Mouse (Mus musculus) heart, postnatal 25 days (tissue): ENCODE results near the gene Mgat1. TPM values are rescaled to one million over a fixed set of nuclear protein-coding genes. Genes with fewer than 3 reads are reported as not detected.
"Not testable (repeated sequence)": the region's sequence is repeated elsewhere in the genome, so short reads cannot be mapped to it uniquely, and the experiment has no call there.

Experiments
- DNase-seq: peaks from one replicate; pipeline ENCODE4 v3.0.0; 2022; ENCODE audit warnings: low spot score
- intact Hi-C: fragments of 180-260 bp; cut with DNase I; formaldehyde crosslinking; loops from one replicate; pipeline ENCODE4 v1.15.1; 2025
- total RNA-seq, 2 experiments: library from RNA; stranded (reverse); gene quantifications; 2 replicates each; pipeline ENCODE4 v1.2.3; 2021

Gene Mgat1
- total RNA-seq: 10 to 100 TPM; 49.1 to 64.1 TPM

DNA sequence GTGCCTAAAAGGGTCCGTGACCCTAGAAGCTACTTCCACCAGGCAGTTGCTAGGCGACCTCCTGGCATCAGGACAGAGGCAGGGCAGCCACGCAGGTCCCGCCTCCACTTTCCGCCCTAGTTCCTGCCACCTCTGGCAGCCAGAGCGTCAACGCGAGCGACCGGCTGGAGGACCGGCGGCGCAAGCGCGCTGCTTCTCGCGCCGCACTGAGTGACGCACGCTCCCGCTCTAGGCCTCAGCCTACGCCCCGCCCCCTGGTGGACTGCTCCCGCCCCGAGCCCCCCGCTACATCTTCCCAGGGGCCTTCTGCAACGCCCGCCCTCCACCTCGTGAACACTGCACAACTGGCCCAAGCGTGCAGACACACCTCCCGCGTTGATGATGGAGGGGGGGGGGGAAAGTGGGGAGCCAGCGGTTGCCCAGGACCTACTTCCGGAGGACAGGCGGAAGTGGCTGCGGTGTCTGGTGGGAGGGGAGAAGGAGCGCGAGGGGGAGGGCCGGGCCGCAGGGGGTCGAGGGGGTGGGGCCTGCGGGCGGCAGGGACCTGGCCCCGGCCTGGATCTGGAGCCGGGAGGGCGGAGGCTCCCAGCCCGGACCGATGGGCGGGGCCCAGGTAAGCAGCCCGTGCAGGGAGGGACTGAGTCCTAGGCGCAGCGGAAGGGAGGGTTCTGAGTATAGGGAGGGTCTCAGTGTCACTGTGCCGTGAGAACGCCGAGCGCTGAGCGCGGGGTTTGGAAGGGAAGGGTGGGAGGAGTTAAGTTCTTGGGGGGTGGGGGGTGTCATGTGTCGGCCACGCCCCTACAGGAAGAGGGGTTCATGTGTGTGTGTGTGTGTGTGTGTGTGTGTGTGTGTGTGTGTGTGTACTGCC lies at the start of gene Mgat1:
Gene Mgat1 (plus strand): TSS at position 465 of the 868 bp plus-strand sequence.
- DNase-seq: peak; percentile 89
- intact Hi-C loops: loop anchor here (2.0 kb wide), 1 partner anchor 41 kb away; the partner anchor contains the start of gene Zfp62

DNA sequence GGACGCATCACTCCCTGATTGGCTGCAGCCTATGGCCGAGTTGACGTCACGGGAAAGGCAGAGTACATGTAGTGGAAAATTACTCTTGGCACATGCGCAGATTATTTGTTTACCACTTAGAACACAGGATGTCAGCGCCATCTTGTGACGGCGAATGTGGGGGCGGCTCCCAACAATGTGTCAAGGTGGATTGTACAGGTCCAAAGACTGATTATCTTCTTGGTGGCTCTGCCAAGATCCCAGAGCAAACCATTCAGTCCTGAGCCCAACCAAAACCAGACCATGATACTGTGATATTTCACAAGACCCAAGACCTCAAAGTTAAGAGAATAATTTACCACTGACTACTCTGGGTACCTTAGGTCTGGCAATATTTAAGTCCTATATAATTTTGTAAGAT lies 49.2 kb upstream of the Mgat1 start:
- DNase-seq, intact Hi-C loops: not testable (repeated sequence)

DNA sequence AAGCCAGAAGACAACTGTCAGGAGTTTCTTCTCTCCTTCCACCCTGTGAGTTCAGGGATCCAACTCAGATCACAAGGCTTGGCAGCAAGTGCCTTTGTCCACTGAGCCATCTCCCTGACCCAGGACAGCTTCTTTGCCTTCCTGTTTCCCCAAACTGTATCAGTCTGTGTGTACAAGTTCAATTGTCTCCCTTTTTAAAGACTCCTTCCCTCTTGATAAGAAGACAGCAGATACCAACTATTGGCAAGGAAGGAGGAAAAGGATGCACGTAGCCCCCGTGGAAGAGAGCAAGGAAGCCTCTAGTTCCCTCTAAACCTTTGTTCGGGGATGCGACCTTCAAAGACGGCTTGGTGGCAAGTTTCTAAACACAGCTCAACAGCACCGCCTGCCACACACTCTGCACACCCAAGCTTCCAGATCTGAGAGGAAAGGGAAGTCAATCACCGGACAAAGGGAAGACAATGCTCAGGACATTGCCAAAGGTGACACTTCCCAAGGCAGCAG lies 48.1 kb upstream of the Mgat1 start:
- DNase-seq: no peak
- intact Hi-C loops: no loop called here

DNA sequence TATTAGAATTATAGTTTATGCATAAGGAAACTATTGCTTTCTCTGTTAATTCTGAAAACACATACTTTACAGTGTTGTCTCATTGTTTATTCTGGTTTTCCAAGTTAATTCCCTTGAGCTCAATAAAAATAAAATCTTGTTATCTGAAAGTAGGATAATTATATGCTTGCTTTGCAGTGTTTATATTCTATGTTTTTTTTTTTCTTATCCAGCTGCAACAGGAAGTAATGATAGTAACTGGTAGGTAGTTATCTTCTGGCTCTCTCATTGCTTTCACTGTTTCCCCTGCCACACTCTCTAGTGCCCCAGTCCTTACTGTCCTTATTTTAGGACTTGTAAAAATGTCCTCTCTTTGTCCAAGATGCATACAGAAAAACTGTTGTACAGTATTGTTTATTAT lies 43.3 kb upstream of the Mgat1 start:
- no peak for DNase-seq
- intact Hi-C loops: loop anchor here (10.0 kb wide), 1 partner anchor 396 kb away; the partner anchor contains the start of gene Rack1

DNA sequence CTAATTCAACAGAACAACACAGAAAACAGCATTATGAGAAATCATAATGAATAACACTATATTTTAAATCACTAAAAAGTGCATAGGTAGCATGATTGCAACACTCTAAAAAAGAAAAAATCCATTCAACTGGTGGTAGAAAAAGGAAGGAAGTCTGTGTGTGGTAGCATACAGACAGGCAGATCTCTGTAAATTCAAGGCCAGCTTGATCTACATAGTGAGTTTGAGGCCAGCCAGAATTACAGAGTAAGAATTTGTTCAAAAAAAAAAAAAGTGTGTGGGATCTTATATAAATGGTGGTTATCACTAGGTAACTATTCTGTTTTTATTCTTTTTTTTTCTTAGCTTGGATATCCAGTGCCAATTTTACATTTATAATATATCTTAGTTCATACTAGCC lies 42.8 kb upstream of the Mgat1 start:
- intact Hi-C loops: loop anchor here (10.0 kb wide), 1 partner anchor 396 kb away; the partner anchor contains the start of gene Rack1

DNA sequence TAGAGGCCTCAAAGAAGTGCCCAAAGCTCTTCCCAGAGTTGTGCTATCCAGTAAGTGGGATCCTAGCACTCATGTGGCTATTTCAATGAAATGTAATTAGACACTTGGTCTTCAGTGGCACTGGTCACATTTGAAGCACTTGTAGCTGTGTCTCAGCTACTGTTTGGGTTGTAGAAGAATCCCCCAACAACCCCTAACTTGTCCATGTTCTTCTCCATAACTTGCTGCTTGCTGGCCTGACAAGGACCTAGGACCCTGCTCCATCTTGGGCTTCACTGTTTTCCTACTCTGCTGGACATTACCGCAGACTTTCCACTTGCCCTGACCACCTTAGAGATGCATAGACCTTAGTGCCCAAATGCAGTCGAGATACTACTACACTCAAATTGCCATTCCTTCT lies 41.9 kb upstream of the Mgat1 start:
- DNase-seq: no peak
- intact Hi-C loops: loop anchor here (2.0 to 10.0 kb wide), 2 partner anchors 43 to 397 kb away; partner anchors contain the start of genes Mgat1 and Rack1

More for the DNA sequence above, 42.8 kb upstream of the Mgat1 start:
- no peak for DNase-seq

DNA sequence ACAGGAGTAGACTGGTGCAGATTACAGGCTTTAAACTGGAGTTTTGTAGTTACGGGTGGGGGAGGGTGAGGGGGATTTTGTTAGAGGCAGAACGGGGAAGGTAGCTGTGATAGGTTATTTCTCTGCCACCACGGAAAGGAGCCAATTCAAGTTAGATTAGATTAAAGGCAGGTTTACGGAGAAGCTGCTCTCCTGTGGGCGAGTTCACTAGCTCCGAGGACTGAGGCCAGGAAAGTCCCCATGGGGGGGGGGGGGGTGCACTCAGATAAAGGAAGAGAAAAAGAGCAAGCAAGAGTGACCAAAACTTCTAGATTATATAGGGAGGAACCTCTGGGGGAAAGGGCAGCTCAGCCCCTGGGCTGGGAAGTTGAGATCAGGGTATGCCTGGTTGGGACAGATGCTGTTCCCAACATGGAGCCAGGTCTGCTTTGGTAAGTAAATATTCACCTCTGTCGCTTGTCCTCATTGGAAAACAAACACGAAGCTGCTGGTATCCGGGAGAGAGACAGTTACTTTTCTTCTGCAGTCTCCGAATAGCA lies 41.4 kb upstream of the Mgat1 start:
- intact Hi-C loops: loop anchor here (2.0 to 10.0 kb wide), 2 partner anchors 42 to 398 kb away; partner anchors contain the start of genes Mgat1 and Rack1
- DNase-seq: no peak

DNA sequence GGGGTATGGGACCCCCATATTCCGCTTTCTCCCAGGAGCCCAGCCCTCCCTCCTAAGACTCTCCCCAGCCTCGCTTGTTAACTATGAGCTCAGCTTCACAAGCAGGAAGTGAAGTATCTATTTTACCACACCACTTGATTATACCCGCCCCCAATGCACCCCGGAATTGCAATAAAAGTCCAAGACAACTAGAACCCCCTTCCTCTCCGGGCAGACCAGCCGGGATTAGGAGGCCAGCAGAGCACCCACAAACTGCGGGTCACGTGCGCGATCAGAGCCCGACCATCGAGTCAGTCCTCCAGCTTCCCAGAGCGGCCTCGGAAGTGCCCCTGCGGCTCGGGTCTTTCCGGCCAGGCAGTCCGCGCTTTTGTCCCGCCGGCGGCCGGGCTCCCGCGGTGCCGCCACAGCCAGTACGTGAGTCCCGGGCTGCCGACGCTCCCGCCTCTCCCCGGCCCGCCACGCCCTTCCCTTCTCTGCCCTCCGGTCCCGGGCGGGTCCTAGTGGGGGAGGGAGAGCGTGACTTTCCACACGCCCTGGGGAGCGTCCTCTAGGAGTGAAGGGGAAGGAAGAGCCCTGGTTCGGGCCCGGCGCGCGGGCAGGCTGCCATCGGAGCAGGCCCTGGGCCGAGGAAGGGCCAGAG lies 40.7 kb upstream of the Mgat1 start, which contains the start of gene Zfp62:
Gene Zfp62 (plus strand): TSS at position 164 of the 640 bp plus-strand sequence.
- peak; percentile 89 for DNase-seq
- intact Hi-C loops: loop anchor here (2.0 to 10.0 kb wide), 2 partner anchors 42 to 398 kb away; partner anchors contain the start of genes Mgat1 and Rack1

DNA sequence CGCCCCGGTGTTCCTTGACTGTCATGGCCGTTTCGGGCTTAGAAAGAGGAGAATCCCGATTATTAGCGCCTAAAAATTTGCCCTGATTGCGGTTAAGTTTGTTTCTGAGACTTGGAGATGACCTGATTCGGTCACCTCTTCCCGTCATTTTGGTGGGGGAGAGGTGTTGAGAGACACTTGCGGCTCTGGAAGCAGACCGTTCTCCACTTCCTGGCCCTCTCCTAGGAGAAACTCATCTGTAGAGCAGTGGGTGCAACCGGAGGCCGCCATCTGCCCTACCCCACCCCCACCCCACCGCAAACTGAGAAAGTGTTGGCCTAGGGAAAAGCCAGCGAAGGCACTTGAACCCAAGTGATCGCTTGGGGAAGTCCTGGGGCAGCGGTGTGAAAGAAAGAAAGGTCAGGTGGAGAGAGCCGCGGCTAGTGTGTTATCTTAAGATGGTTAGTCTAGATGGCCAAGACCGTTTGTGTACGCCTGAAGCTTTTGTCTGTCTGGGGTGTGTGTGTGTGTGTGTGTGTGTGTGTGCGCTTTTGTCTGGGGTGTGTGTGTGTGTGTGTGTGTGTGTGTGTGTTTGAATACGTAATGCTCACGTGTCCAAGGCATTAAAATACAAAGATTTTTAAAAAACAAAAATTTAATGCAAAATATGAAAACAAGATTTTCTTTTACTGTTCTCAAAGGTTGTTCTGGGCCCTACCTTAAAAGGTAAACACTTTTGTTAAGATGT lies 40.1 kb upstream of the Mgat1 start:
- intact Hi-C loops: loop anchor here (2.0 to 10.0 kb wide), 2 partner anchors 41 to 399 kb away; partner anchors contain the start of genes Mgat1 and Rack1
- DNase-seq: no peak

DNA sequence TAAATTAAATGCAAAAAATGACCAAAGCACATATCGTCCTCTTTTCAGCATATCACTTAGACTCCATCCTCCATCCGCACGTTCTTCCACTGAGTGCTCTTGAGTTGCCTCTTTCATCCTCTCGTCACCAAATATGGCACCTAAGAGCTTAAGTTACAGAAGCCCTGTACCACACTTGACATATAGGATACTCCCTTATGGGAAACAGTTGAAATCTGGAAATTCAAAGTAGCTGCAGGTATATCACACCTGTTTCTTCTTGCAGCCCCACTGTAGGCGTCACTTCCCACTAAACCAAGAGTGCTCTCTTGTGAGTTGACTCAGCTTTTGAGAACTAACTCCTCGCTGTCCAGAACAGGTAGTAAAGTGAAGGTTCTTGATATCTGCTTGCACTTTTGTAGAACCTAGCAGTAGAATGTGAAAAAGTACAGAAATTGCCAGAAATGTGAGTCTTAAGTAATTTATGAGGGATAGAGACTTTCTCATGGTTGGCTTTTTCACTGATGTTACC lies 38.9 kb upstream of the Mgat1 start:
- intact Hi-C loops: loop anchor here (10.0 kb wide), 1 partner anchor 400 kb away; the partner anchor contains the start of gene Rack1
- no peak for DNase-seq

DNA sequence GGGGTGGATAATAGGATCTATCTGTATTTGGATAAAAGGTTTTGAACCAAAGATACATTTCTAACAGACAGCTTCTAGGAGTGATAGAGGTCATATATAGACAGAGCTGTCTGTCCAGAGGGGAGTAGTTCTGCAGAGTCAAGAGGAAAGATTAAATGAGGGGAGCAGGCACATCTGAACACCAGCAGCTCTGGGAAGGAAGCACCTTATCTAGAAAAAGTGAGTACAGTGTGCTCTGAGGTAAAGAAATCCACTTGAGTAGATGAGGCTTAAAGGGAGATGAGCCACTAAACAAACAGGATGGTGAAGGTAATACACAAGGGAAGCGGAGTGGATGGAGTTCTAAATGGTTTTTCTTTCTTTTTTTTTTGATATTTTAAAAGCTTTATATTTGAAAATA lies 36.5 kb upstream of the Mgat1 start:
- DNase-seq: no peak
- intact Hi-C loops: loop anchor here (10.0 kb wide), 1 partner anchor 403 kb away; the partner anchor contains the start of gene Rack1

DNA sequence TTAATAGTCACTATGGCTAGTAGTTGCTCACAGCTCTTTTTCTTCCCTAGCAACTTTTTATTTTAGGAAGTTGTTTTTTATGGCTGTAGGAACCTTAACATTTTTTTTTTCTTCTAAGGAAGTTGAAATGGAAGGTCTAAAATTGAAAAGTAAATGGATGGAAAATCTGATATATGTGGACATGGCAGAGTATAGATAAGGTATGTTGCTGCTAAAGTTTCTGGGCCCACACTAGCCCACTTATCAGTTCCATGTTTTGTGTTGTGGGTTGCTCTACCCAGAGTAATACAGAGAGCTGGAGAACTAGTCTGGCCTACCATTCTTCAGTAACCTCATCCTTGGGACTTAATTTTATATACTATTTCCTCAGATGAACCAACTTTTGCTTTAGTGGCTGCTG lies 31.4 kb upstream of the Mgat1 start:
- no peak for DNase-seq
- intact Hi-C loops: no loop called here

DNA sequence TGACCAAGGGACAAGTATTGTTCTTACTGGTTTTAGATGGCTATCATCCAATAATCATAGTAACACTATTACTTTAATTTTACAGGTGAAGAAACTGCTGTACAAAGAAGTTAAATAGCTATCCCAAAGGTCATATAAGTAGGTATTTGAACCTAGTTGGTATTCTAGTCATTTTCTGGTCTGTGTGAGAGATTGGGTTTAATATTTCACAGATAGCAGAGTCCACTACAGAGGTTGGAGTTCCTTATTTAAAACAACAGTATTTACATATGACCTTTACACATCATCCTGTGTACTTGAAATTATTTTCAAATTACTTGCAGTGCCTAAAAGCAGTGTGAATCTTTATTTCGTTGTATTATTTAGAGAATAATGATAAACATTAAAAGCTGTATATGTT lies 30.5 kb upstream of the Mgat1 start:
- DNase-seq: no peak
- intact Hi-C loops: no loop called here

DNA sequence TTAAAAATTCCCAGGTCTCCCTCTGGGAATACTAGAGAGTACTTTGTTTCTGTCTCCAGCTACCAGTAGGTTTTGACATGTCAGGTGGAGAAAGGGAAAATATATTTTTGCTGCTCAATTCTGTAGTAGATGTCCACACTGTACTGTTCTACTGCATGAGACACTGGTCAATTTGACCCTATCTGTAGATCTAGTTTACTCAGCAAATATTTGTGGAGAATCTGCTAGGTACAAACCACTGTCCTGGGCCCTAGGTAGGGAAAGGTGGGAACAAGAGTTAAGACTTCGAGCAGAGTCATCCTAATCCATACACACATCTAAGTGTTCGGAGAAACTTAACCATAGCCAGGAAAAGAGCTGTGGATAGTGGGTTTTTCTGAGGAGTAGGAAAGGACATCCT lies 24.7 kb upstream of the Mgat1 start:
- intact Hi-C loops: no loop called here
- no peak for DNase-seq

DNA sequence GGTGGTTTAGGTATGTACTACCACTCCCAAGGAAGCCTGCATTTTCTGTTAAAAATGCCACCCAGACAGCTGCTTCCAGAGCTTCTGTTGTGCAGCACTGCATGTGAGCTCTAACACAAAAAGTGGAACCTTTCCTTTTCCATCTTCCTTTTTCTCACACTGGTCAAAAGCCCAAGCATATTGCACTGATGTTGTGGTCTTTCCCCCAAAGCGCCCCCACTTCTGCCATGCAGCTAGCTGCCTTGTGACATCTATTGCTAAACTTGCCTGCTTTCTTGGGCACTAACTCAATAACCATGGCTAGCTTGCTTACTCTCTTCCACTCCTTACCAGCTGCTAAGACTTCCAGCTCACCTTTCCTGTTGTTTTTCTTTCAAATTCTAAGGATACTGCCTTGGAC lies 19.5 kb upstream of the Mgat1 start:
- intact Hi-C loops: no loop called here
- no peak for DNase-seq

DNA sequence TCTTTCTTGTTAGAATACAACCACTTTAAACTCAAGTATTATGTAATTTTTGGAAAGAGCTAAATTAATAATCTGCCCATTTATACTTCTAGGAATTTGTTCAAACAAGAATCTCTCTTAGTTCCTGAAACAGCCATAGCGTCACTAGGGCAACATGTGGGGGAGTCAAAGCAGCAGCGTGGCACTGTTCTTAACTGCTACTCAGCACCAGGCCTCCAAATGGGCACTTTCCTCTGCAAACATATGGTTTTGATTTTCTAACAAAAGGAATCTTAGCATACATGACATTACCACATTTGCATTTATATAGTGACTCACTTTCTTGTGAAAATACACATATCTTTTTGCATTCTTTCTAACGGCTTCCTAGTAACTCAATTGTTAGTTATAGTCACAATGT lies 11.2 kb upstream of the Mgat1 start:
- intact Hi-C loops: no loop called here
- DNase-seq: no peak

DNA sequence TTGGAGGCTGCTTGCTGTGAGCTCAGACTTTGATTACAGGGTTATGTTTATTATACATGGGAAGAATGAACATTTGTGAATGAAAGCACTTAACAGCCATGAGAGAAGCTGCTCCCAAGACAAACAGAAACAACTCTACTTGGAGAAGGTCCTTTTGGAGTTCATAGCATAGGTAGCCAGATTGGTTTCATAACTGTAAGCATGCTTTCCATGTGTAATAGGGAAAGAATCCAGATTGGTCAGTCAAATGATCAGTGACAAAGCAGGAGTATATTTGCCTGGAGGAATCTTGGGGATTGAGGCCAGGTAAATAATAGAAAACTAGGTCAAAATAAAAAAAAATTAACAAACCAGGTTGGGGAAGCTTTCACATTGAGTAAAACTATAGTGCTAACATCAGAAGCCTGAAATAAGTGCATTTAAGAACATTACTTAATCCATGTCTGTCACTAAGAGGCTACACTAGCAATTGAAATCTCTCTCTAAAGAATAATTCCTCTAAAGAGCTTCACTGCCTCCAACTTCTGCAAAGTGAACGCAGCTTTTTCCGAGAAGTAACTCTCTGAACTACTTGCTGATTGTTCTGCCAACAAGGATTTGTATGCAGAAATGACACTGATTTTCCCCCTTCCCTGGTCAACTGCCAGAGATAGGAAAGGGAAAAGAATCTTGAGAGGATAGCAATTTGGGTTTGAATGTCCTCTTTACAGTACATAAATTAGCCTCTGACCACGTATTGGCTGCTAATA lies 8.4 kb upstream of the Mgat1 start:
- intact Hi-C loops: no loop called here
- no peak for DNase-seq

DNA sequence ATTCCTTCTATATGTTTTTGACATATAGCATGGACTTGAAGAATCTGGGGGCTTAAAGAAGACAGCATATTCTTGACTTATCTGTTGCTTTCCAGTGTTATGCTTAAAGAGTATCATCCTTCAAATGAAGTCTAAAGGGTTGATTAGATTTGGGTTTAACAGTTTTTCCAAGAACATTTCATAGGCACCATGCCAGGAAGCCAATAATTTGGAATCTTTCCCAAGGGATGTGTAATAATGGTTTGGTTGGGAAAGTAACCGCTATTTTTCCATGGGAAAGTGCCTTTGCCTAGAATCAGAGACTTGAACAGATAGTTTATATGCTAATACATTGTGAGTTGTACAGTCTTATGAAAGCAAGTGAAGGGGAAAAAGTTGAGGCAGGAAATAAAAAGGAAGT lies 7.1 kb upstream of the Mgat1 start:
- intact Hi-C loops: no loop called here
- DNase-seq: no peak

DNA sequence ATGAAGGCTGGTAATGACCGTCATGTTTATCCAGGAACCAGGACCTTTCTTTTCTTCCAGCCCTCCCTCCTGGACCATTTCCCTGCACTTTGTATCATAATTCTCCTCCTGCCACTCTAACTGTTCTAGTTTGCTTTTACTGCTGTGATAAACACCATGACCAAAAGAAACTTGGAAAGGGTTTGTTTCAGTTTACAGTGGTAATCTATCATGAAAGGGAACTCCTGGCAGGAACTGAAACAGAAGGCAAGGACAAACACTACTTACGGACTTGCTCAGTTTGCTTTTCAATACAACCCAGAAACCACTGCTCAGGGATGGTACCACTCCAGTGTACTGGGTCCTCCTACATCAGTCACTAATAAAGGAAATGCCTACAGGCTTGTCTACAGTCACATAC lies 6.5 kb upstream of the Mgat1 start:
- no peak for DNase-seq
- intact Hi-C loops: no loop called here
